Mouse (Mus musculus) CH12.LX (cell line): Measurements from ENCODE around the gene Hexim2.

Experiments used
- CTCF ChIP-seq, 2 experiments: IDR thresholded peaks in 1 of 2; conservative IDR thresholded peaks in 1 of 2; 2 replicates each; pipeline ENCODE4 v1.5.1; 2011 to 2012; ENCODE audit warnings: low read depth in 2 of 2, low read length in 2 of 2, improper control_type of control experiment in 1 of 2, inconsistent platforms in 1 of 2, mild to moderate bottlenecking in 1 of 2, moderate library complexity in 1 of 2
- UBTF ChIP-seq: IDR thresholded peaks from 2 replicates; pipeline ENCODE4 v1.6.1; 2012; ENCODE audit warnings: low read depth, mild to moderate bottlenecking, inconsistent platforms, low read length, improper control_type of control experiment, moderate library complexity

- TF ChIP-seq UBTF (no peak), CTCF (conservative IDR thresholded peaks at IDR 0.05 in 1 of 2, IDR thresholded peaks at IDR 0.05 in 1 of 2; ENCODE audit: low read depth in 2 of 2, low read length in 2 of 2) (no peak)
Measured at GRCm38 (mm10) chr11:103113005-103113404, 19.2 kb upstream of the Hexim2 start.
